Mouse (Mus musculus): ENCODE measurements at regions not wholly inside any gene's neighbourhood (a gene's known extent, or its start where the extent isn't known, plus 50 kb on each side); places are given as distances from the start of the nearest gene placed in this dataset.

- peak; percentile 69 for TF ChIP-seq NANOG (IDR thresholded peaks at IDR 0.05; ENCODE audit: borderline replicate concordance, low read length)
- no peak for TF ChIP-seq CTCF (conservative IDR thresholded peaks at IDR 0.05; ENCODE audit: low read length)
- no peak for TF ChIP-seq POU5F1 (IDR thresholded peaks at IDR 0.05; ENCODE audit: borderline replicate concordance, low read length)
- H3K4me3 ChIP-seq (replicated peaks; ENCODE audit: low read length) = no peak overlapping the region
- H3K27me3 ChIP-seq (ENCODE audit: insufficient read depth, low read length) = peaks cover 5% of the 10 kb centered on the region; the same call in 1 of the 2 replicates
- H3K9me3 ChIP-seq (ENCODE audit: low read length) = peaks cover 6% of the 10 kb centered on the region; the same call in 1 of the 2 replicates
- no peaks in the 10 kb centered on the region for H3K36me3 ChIP-seq (ENCODE audit: insufficient read depth, low read length)
- peaks cover 26% of the 10 kb centered on the region for H3K4me1 ChIP-seq (replicated peaks; ENCODE audit: low read depth, low read length)
These were observed 70.7 kb downstream of the Setd4 start for GRCm38 (mm10) chr16:93533205-93533604.

GRCm38 (mm10) chr16:93531937-93532336, 71.9 kb downstream of the Setd4 start:
- H3K9me3 ChIP-seq (ENCODE audit: low read length) = peaks cover 7% of the 10 kb centered on the region; the same call in 1 of the 2 replicates
- TF ChIP-seq POU5F1 (IDR thresholded peaks at IDR 0.05; ENCODE audit: borderline replicate concordance, low read length) (no peak), CTCF (conservative IDR thresholded peaks at IDR 0.05; ENCODE audit: low read length) (0 out of 2 replicates have a peak, but pooled peaks have one; percentile 3), NANOG (IDR thresholded peaks at IDR 0.05; ENCODE audit: borderline replicate concordance, low read length) (no peak)
- peaks cover 3% of the 10 kb centered on the region; the same call in 1 of the 2 replicates for H3K27me3 ChIP-seq (ENCODE audit: insufficient read depth, low read length)
- H3K4me3 ChIP-seq (replicated peaks; ENCODE audit: low read length) = no peak overlapping the region
- H3K4me1 ChIP-seq (replicated peaks; ENCODE audit: low read depth, low read length) = peaks cover 26% of the 10 kb centered on the region
- no peaks in the 10 kb centered on the region for H3K36me3 ChIP-seq (ENCODE audit: insufficient read depth, low read length)

- H3K27me3 ChIP-seq (ENCODE audit: insufficient read depth, low read length) = no peaks in the 10 kb centered on the region
- no peaks in the 10 kb centered on the region for H3K4me1 ChIP-seq (replicated peaks; ENCODE audit: low read depth, low read length)
- H3K36me3 ChIP-seq (ENCODE audit: insufficient read depth, low read length) = no peaks in the 10 kb centered on the region
- H3K9me3 ChIP-seq (ENCODE audit: low read length) = no peaks in the 10 kb centered on the region
- TF ChIP-seq CTCF (conservative IDR thresholded peaks at IDR 0.05; ENCODE audit: low read length) (no peak), NANOG (IDR thresholded peaks at IDR 0.05; ENCODE audit: borderline replicate concordance, low read length) (no peak), POU5F1 (IDR thresholded peaks at IDR 0.05; ENCODE audit: borderline replicate concordance, low read length) (no peak)
- no peak overlapping the region for H3K4me3 ChIP-seq (replicated peaks; ENCODE audit: low read length)
These were observed 81.4 kb downstream of the Setd4 start for GRCm38 (mm10) chr16:93522485-93522884.

GRCm38 (mm10) chr16:93520481-93520880, 83.4 kb downstream of the Setd4 start:
- H3K4me1 ChIP-seq (replicated peaks; ENCODE audit: low read depth, low read length) = no peaks in the 10 kb centered on the region
- no peaks in the 10 kb centered on the region for H3K27me3 ChIP-seq (ENCODE audit: insufficient read depth, low read length)
- no peak for TF ChIP-seq NANOG (IDR thresholded peaks at IDR 0.05; ENCODE audit: borderline replicate concordance, low read length)
- no peaks in the 10 kb centered on the region for H3K36me3 ChIP-seq (ENCODE audit: insufficient read depth, low read length)
- H3K9me3 ChIP-seq (ENCODE audit: low read length) = no peaks in the 10 kb centered on the region
- no peak overlapping the region for H3K4me3 ChIP-seq (replicated peaks; ENCODE audit: low read length)

- Histone ChIP-seq H3K4me3 (replicated peaks; ENCODE audit: low read length) (no peak overlapping the region), H3K36me3 (ENCODE audit: insufficient read depth, low read length) (no peaks in the 10 kb centered on the region), H3K9me3 (ENCODE audit: low read length) (no peaks in the 10 kb centered on the region), H3K27me3 (ENCODE audit: insufficient read depth, low read length) (no peaks in the 10 kb centered on the region), H3K4me1 (replicated peaks; ENCODE audit: low read depth, low read length) (no peaks in the 10 kb centered on the region)
- TF ChIP-seq POU5F1 (IDR thresholded peaks at IDR 0.05; ENCODE audit: borderline replicate concordance, low read length) (no peak), NANOG (IDR thresholded peaks at IDR 0.05; ENCODE audit: borderline replicate concordance, low read length) (no peak), CTCF (conservative IDR thresholded peaks at IDR 0.05; ENCODE audit: low read length) (no peak)
These were observed 85.2 kb downstream of the Setd4 start for GRCm38 (mm10) chr16:93518620-93519019.

- no peaks in the 10 kb centered on the region for H3K9me3 ChIP-seq (ENCODE audit: low read length)
- no peaks in the 10 kb centered on the region for H3K27me3 ChIP-seq (ENCODE audit: insufficient read depth, low read length)
- TF ChIP-seq CTCF (conservative IDR thresholded peaks at IDR 0.05; ENCODE audit: low read length) (no peak), POU5F1 (IDR thresholded peaks at IDR 0.05; ENCODE audit: borderline replicate concordance, low read length) (no peak), NANOG (IDR thresholded peaks at IDR 0.05; ENCODE audit: borderline replicate concordance, low read length) (no peak)
- no peaks in the 10 kb centered on the region for H3K4me1 ChIP-seq (replicated peaks; ENCODE audit: low read depth, low read length)
- no peak overlapping the region for H3K4me3 ChIP-seq (replicated peaks; ENCODE audit: low read length)
- no peaks in the 10 kb centered on the region for H3K36me3 ChIP-seq (ENCODE audit: insufficient read depth, low read length)
These were observed 87.1 kb downstream of the Setd4 start for GRCm38 (mm10) chr16:93516793-93517192.

- H3K4me3 ChIP-seq (replicated peaks; ENCODE audit: low read length) = no peak overlapping the region
- no peaks in the 10 kb centered on the region for H3K9me3 ChIP-seq (ENCODE audit: low read length)
- H3K27me3 ChIP-seq (ENCODE audit: insufficient read depth, low read length) = no peaks in the 10 kb centered on the region
- TF ChIP-seq POU5F1 (IDR thresholded peaks at IDR 0.05; ENCODE audit: borderline replicate concordance, low read length) (no peak), CTCF (conservative IDR thresholded peaks at IDR 0.05; ENCODE audit: low read length) (no peak), NANOG (IDR thresholded peaks at IDR 0.05; ENCODE audit: borderline replicate concordance, low read length) (no peak)
- no peaks in the 10 kb centered on the region for H3K4me1 ChIP-seq (replicated peaks; ENCODE audit: low read depth, low read length)
- H3K36me3 ChIP-seq (ENCODE audit: insufficient read depth, low read length) = no peaks in the 10 kb centered on the region
These were observed 88.4 kb downstream of the Setd4 start for GRCm38 (mm10) chr16:93515456-93515941.

GRCm38 (mm10) chr16:93513616-93514041, 90.2 kb downstream of the Setd4 start:
- Histone ChIP-seq H3K36me3 (ENCODE audit: insufficient read depth, low read length) (no peaks in the 10 kb centered on the region), H3K4me1 (replicated peaks; ENCODE audit: low read depth, low read length) (no peaks in the 10 kb centered on the region), H3K4me3 (replicated peaks; ENCODE audit: low read length) (no peak overlapping the region), H3K27me3 (ENCODE audit: insufficient read depth, low read length) (no peaks in the 10 kb centered on the region), H3K9me3 (ENCODE audit: low read length) (no peaks in the 10 kb centered on the region)
- TF ChIP-seq POU5F1 (IDR thresholded peaks at IDR 0.05; ENCODE audit: borderline replicate concordance, low read length) = no peak

- H3K4me1 ChIP-seq (replicated peaks; ENCODE audit: low read depth, low read length) = no peaks in the 10 kb centered on the region
- no peaks in the 10 kb centered on the region for H3K9me3 ChIP-seq (ENCODE audit: low read length)
- TF ChIP-seq NANOG (IDR thresholded peaks at IDR 0.05; ENCODE audit: borderline replicate concordance, low read length) (no peak), POU5F1 (IDR thresholded peaks at IDR 0.05; ENCODE audit: borderline replicate concordance, low read length) (no peak), CTCF (conservative IDR thresholded peaks at IDR 0.05; ENCODE audit: low read length) (no peak)
- no peaks in the 10 kb centered on the region for H3K36me3 ChIP-seq (ENCODE audit: insufficient read depth, low read length)
- no peaks in the 10 kb centered on the region for H3K27me3 ChIP-seq (ENCODE audit: insufficient read depth, low read length)
- no peak overlapping the region for H3K4me3 ChIP-seq (replicated peaks; ENCODE audit: low read length)
These were observed 91.9 kb downstream of the Setd4 start for GRCm38 (mm10) chr16:93511988-93512387.

All from E14TG2a.4 (cell line).